Mouse (Mus musculus) left cerebral cortex, postnatal 10 days (tissue): ENCODE measurements around the gene Wipf3. TPM values are rescaled to one million over a fixed set of nuclear protein-coding genes. Genes with fewer than 3 reads are reported as not detected.

Source experiments
- DNase-seq, 2 experiments: peaks; one replicate each; pipeline ENCODE4 v3.0.0; 2021 to 2022; ENCODE audit warnings: low spot score in 2 of 2, mixed read lengths in 1 of 2; ENCODE audit errors: extremely low spot score in 1 of 2
- intact Hi-C: fragments of 180-260 bp; cut with DNase I; formaldehyde crosslinking; loops from one replicate; pipeline ENCODE4 v1.15.1; 2025
- total RNA-seq, 2 experiments: library from RNA; stranded (reverse); gene quantifications; 2 replicates each; pipeline ENCODE4 v1.2.3; 2021

Gene Wipf3
- total RNA-seq, 2 experiments from 2014 or later, result 23.2 to 33.3 TPM

- DNase-seq, result peak; percentile 48 to 64
- intact Hi-C loops, result loop anchor here (2.0 kb wide), 1 partner anchor 116 kb away; no protein-coding TSS in a partner anchor
These were observed 77.6 kb downstream of the Wipf3 start for GRCm38 (mm10) chr6:54507002-54507401.

- no peak for DNase-seq
- intact Hi-C loops, result loop anchor here (2.0 kb wide), 1 partner anchor 117 kb away; no protein-coding TSS in a partner anchor
These were observed 78.4 kb downstream of the Wipf3 start for GRCm38 (mm10) chr6:54507808-54508207.

GRCm38 (mm10) chr6:54508256-54508793 lies 78.9 kb downstream of the Wipf3 start:
- DNase-seq, result no peak
- intact Hi-C loops, result no loop called here

- DNase-seq, result no peak
- intact Hi-C loops, result no loop called here
These were observed 79.9 kb downstream of the Wipf3 start for GRCm38 (mm10) chr6:54509264-54509663.

GRCm38 (mm10) chr6:54512256-54512655 lies 82.9 kb downstream of the Wipf3 start:
- intact Hi-C loops, result no loop called here
- no peak for DNase-seq

- no peak for DNase-seq
- intact Hi-C loops, result no loop called here
These were observed 87.2 kb downstream of the Wipf3 start for GRCm38 (mm10) chr6:54516512-54517134.

- intact Hi-C loops, result no loop called here
- DNase-seq, result peak in 1 of 2 experiments; percentile 25
These were observed 89.4 kb downstream of the Wipf3 start for GRCm38 (mm10) chr6:54518758-54519157.

- intact Hi-C loops, result no loop called here
- DNase-seq, result no peak
These were observed 99.3 kb downstream of the Wipf3 start for GRCm38 (mm10) chr6:54528666-54529065.

GRCm38 (mm10) chr6:54530182-54530581 lies 100.8 kb downstream of the Wipf3 start:
- intact Hi-C loops, result no loop called here
- no peak for DNase-seq

GRCm38 (mm10) chr6:54531048-54531481 lies 101.7 kb downstream of the Wipf3 start:
- DNase-seq, result peak; percentile 52 to 63

GRCm38 (mm10) chr6:54535485-54535884 lies 106.1 kb downstream of the Wipf3 start:
- no peak for DNase-seq
- intact Hi-C loops, result no loop called here

More at GRCm38 (mm10) chr6:54531048-54531481, 101.7 kb downstream of the Wipf3 start:
- intact Hi-C loops, result no loop called here

- DNase-seq, result no peak
- intact Hi-C loops, result no loop called here
These were observed 107.7 kb downstream of the Wipf3 start for GRCm38 (mm10) chr6:54537053-54537452.

GRCm38 (mm10) chr6:54538773-54539173 lies 109.4 kb downstream of the Wipf3 start:
- peak in 1 of 2 experiments; percentile 33 for DNase-seq
- intact Hi-C loops, result no loop called here

- intact Hi-C loops, result no loop called here
- no peak for DNase-seq
These were observed 110.0 kb downstream of the Wipf3 start for GRCm38 (mm10) chr6:54539396-54539795.

GRCm38 (mm10) chr6:54540252-54540887 lies 111.0 kb downstream of the Wipf3 start:
- intact Hi-C loops, result no loop called here
- no peak for DNase-seq

- intact Hi-C loops, result no loop called here
- DNase-seq, result no peak
These were observed 113.4 kb downstream of the Wipf3 start for GRCm38 (mm10) chr6:54542836-54543235.

- no peak for DNase-seq
- intact Hi-C loops, result no loop called here
These were observed 114.2 kb downstream of the Wipf3 start for GRCm38 (mm10) chr6:54543646-54544045.

GRCm38 (mm10) chr6:54548314-54549019 lies 119.1 kb downstream of the Wipf3 start:
- intact Hi-C loops, result no loop called here
- DNase-seq, result peak in 1 of 2 experiments; percentile 52

GRCm38 (mm10) chr6:54549311-54549710 lies 119.9 kb downstream of the Wipf3 start:
- intact Hi-C loops, result no loop called here
- no peak for DNase-seq
